12 mouse cellular contexts compared by ENCODE assay signal in the genomic region with DNA sequence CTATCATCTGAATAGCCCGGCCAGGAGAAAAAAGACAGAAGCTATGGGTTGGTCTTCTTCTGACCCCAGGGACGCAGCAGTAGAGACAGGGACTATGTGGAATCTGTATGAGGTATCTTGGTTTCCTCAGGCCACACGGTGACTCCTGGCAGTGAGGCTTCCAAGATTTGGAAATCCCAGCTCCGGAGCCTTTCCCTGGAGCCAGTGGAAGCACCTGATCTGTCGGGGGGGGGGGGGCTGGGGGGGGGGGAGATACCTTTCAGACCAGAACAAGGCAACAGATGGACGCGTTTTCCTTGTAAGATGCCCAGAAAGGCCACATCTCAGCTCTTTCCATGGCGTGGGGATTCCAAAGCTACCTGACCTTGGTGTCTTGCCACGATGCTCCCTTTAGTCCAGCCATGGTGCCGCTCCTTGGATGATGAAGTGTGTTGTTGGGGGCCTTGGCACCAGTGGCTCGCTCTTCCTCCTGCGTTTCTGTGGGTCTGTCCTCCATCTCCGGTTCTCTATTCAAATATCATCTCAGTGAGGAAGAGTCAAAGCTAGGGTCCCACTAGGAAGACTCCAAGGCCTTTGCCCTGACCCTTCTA. TPM values are rescaled to one million over a fixed set of nuclear protein-coding genes. Genes with fewer than 3 reads are reported as not detected.
A peak's percentile ranks its signal among the peaks of the same experiment; 100 is the strongest.
DNase-seq lines count a peak whose midpoint lies in the region; ATAC-seq and TF ChIP-seq lines count a peak whose summit lies in the region.
"Had no signal": no experiment of that assay in that cellular context is flagged by ENCODE, and none has a peak within 500 bp of the region (broad histone marks: within the 10 kb centered on the region; RNA-seq: fewer than 3 reads in every experiment).

No protein-coding gene starts in this region.

- H3K27me3 ChIP-seq in heart, embryonic 11.5 days (ENCODE audit: control insufficient read depth, insufficient read depth, low read length) = no peaks in the 10 kb centered on the region
- H3K27me3 ChIP-seq in heart, adult 2 months (ENCODE audit: control insufficient read depth, insufficient read depth, low read length) = no peaks in the 10 kb centered on the region
- no peaks in the 10 kb centered on the region for H3K27me3 ChIP-seq in lung, embryonic 16.5 days (ENCODE audit: control insufficient read depth, insufficient read depth, low read depth, low read length)
- H3K27me3 ChIP-seq in hindbrain, embryonic 14.5 days (ENCODE audit: control insufficient read depth, insufficient read depth, low read length) = no peaks in the 10 kb centered on the region
- no peaks in the 10 kb centered on the region for H3K27me3 ChIP-seq in midbrain, embryonic 15.5 days (replicated peaks)

- H3K79me2 ChIP-seq in heart, adult 2 months (replicated peaks; ENCODE audit: control insufficient read depth, insufficient read depth, low read length) = no peaks in the 10 kb centered on the region

- intact Hi-C loops in heart, adult 2 months (cut with DNase I) = no loop called here

- peak overlapping the region; percentile 91; the same call in 1 of the 2 replicates for H3K27ac ChIP-seq in heart, embryonic 11.5 days (ENCODE audit: low read depth, low read length)
- no peak overlapping the region for H3K27ac ChIP-seq in heart, adult 2 months
- H3K27ac ChIP-seq in lung, embryonic 16.5 days (ENCODE audit: low read length) = peak overlapping the region; percentile 90
- peak overlapping the region; percentile 97 for H3K27ac ChIP-seq in hindbrain, embryonic 14.5 days
- H3K27ac ChIP-seq in midbrain, embryonic 15.5 days = peak overlapping the region; percentile 94

- TF ChIP-seq POLR2A in heart, adult 2 months (IDR thresholded peaks at IDR 0.05; ENCODE audit: insufficient read depth, low read depth, low read length) = no peak

- no peak for DNase-seq in heart, adult 2 months
- DNase-seq in lung, postnatal 4 days = no peak
- DNase-seq in hindbrain, embryonic 14.5 days (ENCODE audit: low spot score) = no peak
- no peak for DNase-seq in layer of hippocampus, adult 11-12 months (ENCODE audit: low spot score)
- no peak for DNase-seq in frontal cortex, postnatal 14 days (ENCODE audit: low spot score in 2 of 2)
- DNase-seq: kidney, postnatal 14 days; thymus, postnatal 25 days had no signal

- no peaks in the 10 kb centered on the region for H3K36me3 ChIP-seq in heart, embryonic 11.5 days (ENCODE audit: control insufficient read depth, insufficient read depth, low read length)
- H3K36me3 ChIP-seq in heart, adult 2 months (ENCODE audit: control insufficient read depth, insufficient read depth, low read length) = no peaks in the 10 kb centered on the region
- no peaks in the 10 kb centered on the region for H3K36me3 ChIP-seq in lung, embryonic 16.5 days (ENCODE audit: control insufficient read depth, insufficient read depth, low read length)
- H3K36me3 ChIP-seq in hindbrain, embryonic 14.5 days (replicated peaks; ENCODE audit: control insufficient read depth, insufficient read depth) = no peaks in the 10 kb centered on the region
- H3K36me3 ChIP-seq in midbrain, embryonic 15.5 days (replicated peaks) = no peaks in the 10 kb centered on the region

- H3K4me2 ChIP-seq in heart, embryonic 11.5 days = no peak overlapping the region
- peak overlapping the region; percentile 81; the same call in 1 of the 2 replicates for H3K4me2 ChIP-seq in lung, embryonic 16.5 days (ENCODE audit: low read depth, low read length)
- H3K4me2 ChIP-seq in hindbrain, embryonic 14.5 days (replicated peaks) = no peak overlapping the region
- H3K4me2 ChIP-seq in midbrain, embryonic 15.5 days = no peak overlapping the region

- TF ChIP-seq CTCF in heart, adult 2 months (IDR thresholded peaks at IDR 0.05) = no peak

- no peak for TF ChIP-seq EP300 in heart, adult 2 months (IDR thresholded peaks at IDR 0.05; ENCODE audit: insufficient read depth, low read depth, low read length)

- no peak overlapping the region for H3K4me3 ChIP-seq in heart, embryonic 11.5 days (ENCODE audit: low read depth, low read length)
- no peak overlapping the region for H3K4me3 ChIP-seq in heart, adult 2 months
- H3K4me3 ChIP-seq in lung, embryonic 16.5 days (ENCODE audit: low read length) = no peak overlapping the region
- H3K4me3 ChIP-seq in hindbrain, embryonic 14.5 days (replicated peaks; ENCODE audit: low read length) = no peak overlapping the region
- no peak overlapping the region for H3K4me3 ChIP-seq in midbrain, embryonic 15.5 days

- ATAC-seq in heart, embryonic 11.5 days (replicated peaks; ENCODE audit: insufficient number of reproducible peaks, low FRiP score, low TSS enrichment) = no peak
- no peak for ATAC-seq in lung, embryonic 16.5 days (ENCODE audit: low read depth)
- ATAC-seq in hindbrain, embryonic 14.5 days (ENCODE audit: low FRiP score) = no peak
- no peak for ATAC-seq in midbrain, embryonic 15.5 days (replicated peaks)

- WGBS in heart, embryonic 11.5 days (ENCODE audit: insufficient replicate concordance) = 75% methylated on average over 13 of the region's 13 CpGs
- 88% methylated on average over 13 of the region's 13 CpGs for WGBS in heart, adult 2 months
- 84% methylated on average over 12 of the region's 13 CpGs for WGBS in lung, embryonic 16.5 days
- 89% methylated on average over 13 of the region's 13 CpGs for WGBS in hindbrain, embryonic 14.5 days
- WGBS in midbrain, embryonic 15.5 days = 87% methylated on average over 13 of the region's 13 CpGs

- no peak overlapping the region for H3K9ac ChIP-seq in heart, embryonic 11.5 days (ENCODE audit: low read depth, low read length)
- H3K9ac ChIP-seq in heart, adult 2 months (ENCODE audit: low read depth, low read length) = no peak overlapping the region
- no peak overlapping the region; the same call in 1 of the 2 replicates for H3K9ac ChIP-seq in lung, embryonic 16.5 days (ENCODE audit: low read length)
- no peak overlapping the region for H3K9ac ChIP-seq in hindbrain, embryonic 14.5 days
- H3K9ac ChIP-seq in midbrain, embryonic 15.5 days = no peak overlapping the region

- peaks cover 43% of the 10 kb centered on the region for H3K4me1 ChIP-seq in heart, embryonic 11.5 days (ENCODE audit: control insufficient read depth, insufficient read depth, low read length)
- H3K4me1 ChIP-seq in heart, adult 2 months (ENCODE audit: control insufficient read depth, insufficient read depth, low read length) = peaks cover 2% of the 10 kb centered on the region; the same call in 1 of the 2 replicates
- peaks cover 34% of the 10 kb centered on the region for H3K4me1 ChIP-seq in lung, embryonic 16.5 days (replicated peaks; ENCODE audit: control insufficient read depth, insufficient read depth, low read length)
- H3K4me1 ChIP-seq in hindbrain, embryonic 14.5 days (replicated peaks; ENCODE audit: control insufficient read depth, insufficient read depth, low read length) = peaks cover 40% of the 10 kb centered on the region
- H3K4me1 ChIP-seq in midbrain, embryonic 15.5 days = peaks cover 34% of the 10 kb centered on the region

- no peaks in the 10 kb centered on the region for H3K9me3 ChIP-seq in heart, embryonic 11.5 days (replicated peaks; ENCODE audit: control insufficient read depth, low read length)
- no peaks in the 10 kb centered on the region for H3K9me3 ChIP-seq in lung, embryonic 16.5 days (ENCODE audit: control insufficient read depth, low read length)
- no peaks in the 10 kb centered on the region for H3K9me3 ChIP-seq in hindbrain, embryonic 14.5 days (ENCODE audit: control insufficient read depth, low read length)
- no peaks in the 10 kb centered on the region for H3K9me3 ChIP-seq in midbrain, embryonic 15.5 days

RNA-seq across cellular contexts. Expression of a gene that starts 47.7 kb away (rescaled TPM):
- polyA plus RNA-seq in heart, embryonic 11.5 days (2014; fragmentation: Nextera tagmentation; extraction: Ambion mirVana) = 29.3 and 30.9 TPM in 2 replicates
- total RNA-seq in heart, adult 2 months (2021) = 1 to 10 TPM; 6.3 to 7.5 TPM
- polyA plus RNA-seq in heart, adult 2 months (2012; rRNA removed) = 15.9 and 32.9 TPM in 2 replicates
- polyA plus RNA-seq in lung, embryonic 16.5 days (2015; fragmentation: Nextera tagmentation; extraction: Ambion mirVana) = 33.9 and 38.5 TPM in 2 replicates
- polyA plus RNA-seq in hindbrain, embryonic 14.5 days (2014; fragmentation: Nextera tagmentation; extraction: Ambion mirVana) = 32.9 and 33.2 TPM in 2 replicates
- 31.3 and 31.6 TPM in 2 replicates for polyA plus RNA-seq in midbrain, embryonic 15.5 days (2015; fragmentation: Nextera tagmentation; extraction: Ambion mirVana)

RNA-seq across cellular contexts. Expression of a gene that starts 47.8 kb away (rescaled TPM):
- 0.62 TPM in 1 of 2 replicates, not detected in the other for polyA plus RNA-seq in heart, embryonic 11.5 days (2014; fragmentation: Nextera tagmentation; extraction: Ambion mirVana)
- not detected for total RNA-seq in heart, adult 2 months (2021)
- polyA plus RNA-seq in heart, adult 2 months (2012; rRNA removed) = 0.16 TPM in 1 of 2 replicates, not detected in the other
- 0.19 TPM in 1 of 2 replicates, not detected in the other for polyA plus RNA-seq in lung, embryonic 16.5 days (2015; fragmentation: Nextera tagmentation; extraction: Ambion mirVana)
- polyA plus RNA-seq in hindbrain, embryonic 14.5 days (2014; fragmentation: Nextera tagmentation; extraction: Ambion mirVana) = 0.19 TPM in 1 of 2 replicates, not detected in the other
- polyA plus RNA-seq in midbrain, embryonic 15.5 days (2015; fragmentation: Nextera tagmentation; extraction: Ambion mirVana) = 0.21 TPM in 1 of 2 replicates, not detected in the other
- total RNA-seq: neutrophil, adult 5-6 weeks had no signal
- polyA plus RNA-seq: small intestine, adult 2 months had no signal
